Comparison of ENCODE assay signal across 8 mouse cellular contexts in genomic region chr12:35896764-35897282, GRCm38 (mm10). TPM values are rescaled to one million over a fixed set of nuclear protein-coding genes. Genes with fewer than 3 reads are reported as not detected.
DNase-seq lines count a peak whose midpoint lies in the region; ATAC-seq and TF ChIP-seq lines count a peak whose summit lies in the region.

No protein-coding gene starts in this region.

- peak overlapping the region; percentile 51 for H3K4me2 ChIP-seq in embryonic facial prominence, embryonic 12.5 days (replicated peaks)
- peak overlapping the region; percentile 50 for H3K4me2 ChIP-seq in intestine, embryonic 16.5 days (ENCODE audit: low read depth, low read length)
- H3K4me2 ChIP-seq in neural tube, embryonic 14.5 days (ENCODE audit: low read depth, low read length), result peak overlapping the region; percentile 56

- intact Hi-C loops in left cerebral cortex, postnatal 4 days (cut with DNase I), result loop anchor here (5.0 to 10.0 kb wide), 3 partner anchors 145 to 768 kb away; partner anchors contain the start of gene Tspan13

- TF ChIP-seq CTCF in layer of hippocampus, adult 2 months (conservative IDR thresholded peaks at IDR 0.05), result no peak

- H3K27ac ChIP-seq in layer of hippocampus, adult 2 months, result peak overlapping the region; percentile 71
- H3K27ac ChIP-seq in embryonic facial prominence, embryonic 12.5 days, result no peak overlapping the region
- no peak overlapping the region for H3K27ac ChIP-seq in intestine, embryonic 16.5 days (ENCODE audit: low read length)
- peak overlapping the region; percentile 82; the same call in 1 of the 2 replicates for H3K27ac ChIP-seq in neural tube, embryonic 14.5 days (ENCODE audit: low read depth, low read length)

- no peaks in the 10 kb centered on the region for H3K27me3 ChIP-seq in embryonic facial prominence, embryonic 12.5 days
- no peaks in the 10 kb centered on the region for H3K27me3 ChIP-seq in intestine, embryonic 16.5 days (replicated peaks; ENCODE audit: control insufficient read depth, insufficient read depth, low read length)
- H3K27me3 ChIP-seq in neural tube, embryonic 14.5 days (ENCODE audit: control insufficient read depth, insufficient read depth, low read length), result no peaks in the 10 kb centered on the region

- no peak for DNase-seq in layer of hippocampus, adult 2 months (ENCODE audit: low spot score in 2 of 2)
- no peak for DNase-seq in layer of hippocampus, postnatal 36 days
- no peak for DNase-seq in left cerebral cortex, postnatal 4 days
- no peak for DNase-seq in spleen, adult 12 weeks (ENCODE audit: low spot score)
- no peak for DNase-seq in layer of hippocampus, adult 9-10 months (ENCODE audit: low spot score)

- H3K36me3 ChIP-seq in embryonic facial prominence, embryonic 12.5 days, result no peaks in the 10 kb centered on the region
- H3K36me3 ChIP-seq in intestine, embryonic 16.5 days (ENCODE audit: control insufficient read depth, insufficient read depth, low read length), result no peaks in the 10 kb centered on the region
- no peaks in the 10 kb centered on the region for H3K36me3 ChIP-seq in neural tube, embryonic 14.5 days (ENCODE audit: control insufficient read depth, insufficient read depth, low read length)

- 14% methylated on average over 4 of the region's 4 CpGs for WGBS in embryonic facial prominence, embryonic 12.5 days
- WGBS in intestine, embryonic 16.5 days, result 49% methylated on average over 4 of the region's 4 CpGs
- WGBS in neural tube, embryonic 14.5 days, result 5% methylated on average over 4 of the region's 4 CpGs

- peak overlapping the region; percentile 62 for H3K4me3 ChIP-seq in layer of hippocampus, adult 2 months
- peak overlapping the region; percentile 25 for H3K4me3 ChIP-seq in embryonic facial prominence, embryonic 12.5 days
- H3K4me3 ChIP-seq in intestine, embryonic 16.5 days (ENCODE audit: low read length), result peak overlapping the region; percentile 31; the same call in 1 of the 2 replicates
- peak overlapping the region; percentile 38 for H3K4me3 ChIP-seq in neural tube, embryonic 14.5 days (ENCODE audit: low read depth, low read length)

- ATAC-seq in embryonic facial prominence, embryonic 12.5 days (ENCODE audit: insufficient number of reproducible peaks, insufficient read depth, low FRiP score, low TSS enrichment), result no peak
- no peak for ATAC-seq in intestine, embryonic 16.5 days
- ATAC-seq in neural tube, embryonic 14.5 days (ENCODE audit: low read depth), result peak; percentile 66

- no peaks in the 10 kb centered on the region for H3K4me1 ChIP-seq in embryonic facial prominence, embryonic 12.5 days
- H3K4me1 ChIP-seq in intestine, embryonic 16.5 days (ENCODE audit: control insufficient read depth, insufficient read depth, low read length), result no peaks in the 10 kb centered on the region
- H3K4me1 ChIP-seq in neural tube, embryonic 14.5 days (ENCODE audit: control insufficient read depth, insufficient read depth, low read length), result 0 out of 2 replicates have a peak, but pooled peaks cover 7% of the 10 kb centered on the region

- no peaks in the 10 kb centered on the region for H3K9me3 ChIP-seq in embryonic facial prominence, embryonic 12.5 days
- no peaks in the 10 kb centered on the region for H3K9me3 ChIP-seq in intestine, embryonic 16.5 days (ENCODE audit: control insufficient read depth, low read length)
- no peaks in the 10 kb centered on the region for H3K9me3 ChIP-seq in neural tube, embryonic 14.5 days (ENCODE audit: control insufficient read depth, low read length)

- no peak overlapping the region for H3K9ac ChIP-seq in embryonic facial prominence, embryonic 12.5 days
- H3K9ac ChIP-seq in intestine, embryonic 16.5 days (ENCODE audit: low read depth, low read length), result no peak overlapping the region
- peak overlapping the region; percentile 55 for H3K9ac ChIP-seq in neural tube, embryonic 14.5 days (replicated peaks; ENCODE audit: low read depth, low read length)

RNA-seq across cellular contexts. Expression of gene Agr3, which starts 28.6 kb away (rescaled TPM):
- not detected for total RNA-seq in layer of hippocampus, adult 2 months (2021)
- total RNA-seq in layer of hippocampus, postnatal 36 days (2021), result not detected
- 0.76 and 1.9 TPM in 2 replicates for polyA plus RNA-seq in embryonic facial prominence, embryonic 12.5 days (2016; fragmentation: Nextera tagmentation; extraction: Ambion mirVana)
- 0.28 and 0.33 TPM in 2 replicates for polyA plus RNA-seq in intestine, embryonic 16.5 days (2015; fragmentation: Nextera tagmentation; extraction: Ambion mirVana)
- polyA plus RNA-seq in neural tube, embryonic 14.5 days (2014; fragmentation: Nextera tagmentation; extraction: Ambion mirVana), result 0.39 TPM in 1 of 2 replicates, not detected in the other
- total RNA-seq in left cerebral cortex, postnatal 4 days (2021), result not detected

Comparison
In these comparisons a context has a peak if more than half of its experiments do, and no peak if none do; other contexts are left out.
1. H3K27ac ChIP-seq: peak in layer of hippocampus, adult 2 months (single experiment) and neural tube, embryonic 14.5 days (single experiment); none in embryonic facial prominence, embryonic 12.5 days (single experiment) and intestine, embryonic 16.5 days (single experiment).
2. Peak in every context shown above with its lines, with median percentiles within 50 percentile points of each other: H3K4me3 ChIP-seq and H3K4me2 ChIP-seq.